Mouse (Mus musculus): ENCODE measurements around the gene Tbc1d16.

GRCm38 (mm10) chr11:119227591-119227990 is 708 bp downstream of the Tbc1d16 start:
- no peak for TF ChIP-seq CTCF (IDR thresholded peaks at IDR 0.05; ENCODE audit: control insufficient read depth, insufficient read depth, low read length)
- no peak for TF ChIP-seq POLR2A (IDR thresholded peaks at IDR 0.05; ENCODE audit: borderline replicate concordance, control insufficient read depth, low read depth, low read length)
